Mouse (Mus musculus): ENCODE data around the gene Smyd1. TPM values are rescaled to one million over a fixed set of nuclear protein-coding genes. Genes with fewer than 3 reads are reported as not detected.
A peak's percentile ranks its signal among the peaks of the same experiment; 100 is the strongest.
"Not testable (repeated sequence)": the region's sequence is repeated elsewhere in the genome, so short reads cannot be mapped to it uniquely, and the experiment has no call there.

Gene Smyd1
- total RNA-seq, 1 experiment from 2014 or later = not detected

DNA sequence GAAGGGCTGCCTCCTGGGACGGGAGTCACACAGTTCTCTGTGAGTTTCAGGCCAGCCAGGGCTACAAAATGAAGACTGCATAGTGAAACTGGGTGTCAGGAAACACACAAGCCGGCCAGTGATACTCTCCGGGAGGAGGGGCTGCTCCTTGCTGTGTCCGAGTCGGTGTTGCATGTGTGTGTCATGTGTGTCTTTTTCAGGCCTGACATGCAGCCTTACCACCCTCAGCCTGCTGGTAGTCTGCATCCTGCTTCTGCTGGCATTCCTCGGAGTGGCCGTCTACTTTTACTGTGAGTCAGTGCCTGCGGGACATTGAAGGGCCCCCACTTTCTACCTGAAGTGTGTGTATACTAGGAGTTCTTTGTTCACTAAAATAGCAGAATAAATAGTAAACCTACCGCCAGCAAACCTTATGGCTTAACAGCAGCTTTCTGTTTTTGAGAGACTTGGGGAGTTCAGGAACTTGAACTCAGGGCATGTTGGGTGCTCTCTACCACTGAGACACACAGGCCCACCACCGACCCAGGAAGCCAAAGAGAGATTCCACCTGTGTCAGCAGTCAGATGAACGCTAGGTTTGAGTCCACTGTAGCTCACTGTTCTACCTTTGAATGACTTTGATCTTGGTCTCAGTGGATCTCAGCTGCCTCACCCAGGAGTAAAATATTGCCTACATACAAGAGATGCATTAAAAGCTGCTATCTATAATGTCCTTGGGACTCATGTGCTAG is 10.4 kb upstream of the Smyd1 start:
- ATAC-seq (replicated peaks in 1 of 2; ENCODE audit: insufficient read depth in 1 of 2, low FRiP score in 2 of 2, low TSS enrichment in 1 of 2, low read depth in 1 of 2, poor library complexity in 2 of 2, severe bottlenecking in 2 of 2) = no peak

DNA sequence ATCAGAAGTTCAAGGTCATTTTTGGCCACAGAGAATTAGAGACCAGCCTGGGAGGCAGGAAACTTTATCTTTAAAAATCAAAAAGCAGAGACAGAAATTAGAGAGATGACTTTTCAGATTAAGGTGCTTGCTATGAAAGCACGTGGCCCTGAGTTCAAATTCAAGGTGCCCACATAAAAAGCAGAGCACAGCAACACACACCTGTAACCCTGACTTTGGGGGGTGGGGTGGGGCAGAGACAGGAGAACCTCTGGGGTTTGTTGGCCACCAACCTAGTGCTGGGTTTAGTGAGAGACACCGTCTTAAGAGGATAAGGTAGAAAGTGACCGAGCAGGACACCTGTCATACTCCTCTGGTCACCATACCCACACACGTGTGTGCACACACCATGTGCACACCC is 9.5 kb upstream of the Smyd1 start:
- not testable (repeated sequence) for ATAC-seq (replicated peaks in 1 of 2; ENCODE audit: insufficient read depth in 1 of 2, low FRiP score in 2 of 2, low TSS enrichment in 1 of 2, low read depth in 1 of 2, poor library complexity in 2 of 2, severe bottlenecking in 2 of 2)

DNA sequence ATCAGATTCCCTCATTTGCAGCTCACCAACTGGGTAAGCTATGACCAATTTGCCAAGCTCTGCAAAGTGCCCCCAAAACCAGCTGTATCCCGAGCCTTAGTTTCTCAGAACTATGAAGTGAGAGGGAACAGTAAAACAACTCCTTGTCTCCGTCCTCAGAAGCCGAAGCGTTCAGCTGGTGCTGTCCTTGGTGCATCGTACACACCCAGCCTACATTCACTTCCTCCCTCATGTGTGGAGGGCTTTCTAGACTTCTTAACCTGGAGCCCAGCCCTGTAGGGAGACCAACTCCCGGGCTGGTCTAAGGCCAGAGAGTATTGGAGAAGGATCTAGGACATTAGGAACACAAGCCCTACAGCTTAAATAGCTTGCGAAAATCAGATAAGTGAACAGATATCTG is 8.5 kb upstream of the Smyd1 start:
- ATAC-seq (replicated peaks in 1 of 2; ENCODE audit: insufficient read depth in 1 of 2, low FRiP score in 2 of 2, low TSS enrichment in 1 of 2, low read depth in 1 of 2, poor library complexity in 2 of 2, severe bottlenecking in 2 of 2) = no peak

DNA sequence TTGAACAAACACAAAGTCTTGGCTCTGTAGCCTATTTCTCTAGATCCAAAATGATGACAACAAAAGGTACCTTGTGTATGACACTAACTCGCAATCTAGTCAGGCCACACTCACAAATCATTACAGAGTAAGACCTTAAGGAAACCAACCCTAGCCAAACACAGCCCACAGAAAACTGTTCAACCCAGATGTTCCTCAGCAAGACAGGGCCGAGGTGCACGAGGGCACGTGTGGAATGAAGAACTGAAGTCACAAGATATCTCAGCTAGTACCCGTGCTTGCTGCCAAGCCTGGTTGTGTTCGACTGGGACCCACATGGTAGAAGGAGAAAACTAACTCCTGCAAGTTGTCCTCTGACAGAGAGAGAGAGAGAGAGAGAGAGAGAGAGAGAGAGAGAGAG is 7.8 kb upstream of the Smyd1 start:
- no peak for ATAC-seq (replicated peaks in 1 of 2; ENCODE audit: insufficient read depth in 1 of 2, low FRiP score in 2 of 2, low TSS enrichment in 1 of 2, low read depth in 1 of 2, poor library complexity in 2 of 2, severe bottlenecking in 2 of 2)

DNA sequence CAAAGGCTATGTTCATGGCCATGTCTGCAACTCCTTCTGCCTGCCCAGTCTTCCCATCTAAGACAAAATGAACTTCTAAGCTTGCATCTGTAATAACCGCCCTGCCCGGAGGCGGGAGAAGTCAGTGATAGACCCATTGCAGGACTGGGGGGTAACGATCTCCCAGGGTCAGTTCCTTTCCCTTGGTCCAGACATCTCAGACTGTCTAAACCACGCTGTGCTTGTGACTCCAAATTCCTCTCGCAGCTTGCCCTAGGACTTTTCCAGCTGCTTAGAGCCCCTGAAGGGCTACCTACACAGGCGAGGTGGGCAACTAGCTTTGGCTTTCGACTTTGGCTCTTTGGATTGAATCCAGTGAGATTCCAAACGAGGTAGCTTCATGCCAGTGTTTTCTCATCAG is 2.8 kb upstream of the Smyd1 start:
- no peak for ATAC-seq (replicated peaks in 1 of 2; ENCODE audit: insufficient read depth in 1 of 2, low FRiP score in 2 of 2, low TSS enrichment in 1 of 2, low read depth in 1 of 2, poor library complexity in 2 of 2, severe bottlenecking in 2 of 2)

DNA sequence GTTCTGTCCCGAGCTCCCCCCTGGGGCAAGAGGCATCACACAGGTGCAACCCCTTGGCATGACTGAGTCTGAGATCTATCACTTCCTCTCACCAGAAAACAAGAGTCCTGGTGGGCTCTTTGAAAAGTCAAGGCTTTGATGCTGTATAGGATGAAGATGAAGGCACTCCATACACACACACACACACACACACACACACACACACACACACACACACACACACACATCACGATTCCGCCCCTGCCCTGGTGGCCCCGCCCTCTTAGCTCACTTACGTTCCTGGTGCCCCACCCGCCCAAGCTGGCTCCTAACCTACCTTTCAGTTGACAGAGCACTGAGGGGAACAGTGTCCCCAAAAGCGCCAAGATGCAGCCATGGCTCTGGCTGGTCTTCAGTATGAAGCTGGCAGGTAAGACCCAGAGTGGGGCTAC is 473 bp upstream of the Smyd1 start, which contains the start of gene Cd8b1:
Gene Cd8b1, plus strand, starts transcription at position 298 of the 431 bp plus-strand sequence.
- ATAC-seq (replicated peaks in 1 of 2; ENCODE audit: insufficient read depth in 1 of 2, low FRiP score in 2 of 2, low TSS enrichment in 1 of 2, low read depth in 1 of 2, poor library complexity in 2 of 2, severe bottlenecking in 2 of 2) = no peak

DNA sequence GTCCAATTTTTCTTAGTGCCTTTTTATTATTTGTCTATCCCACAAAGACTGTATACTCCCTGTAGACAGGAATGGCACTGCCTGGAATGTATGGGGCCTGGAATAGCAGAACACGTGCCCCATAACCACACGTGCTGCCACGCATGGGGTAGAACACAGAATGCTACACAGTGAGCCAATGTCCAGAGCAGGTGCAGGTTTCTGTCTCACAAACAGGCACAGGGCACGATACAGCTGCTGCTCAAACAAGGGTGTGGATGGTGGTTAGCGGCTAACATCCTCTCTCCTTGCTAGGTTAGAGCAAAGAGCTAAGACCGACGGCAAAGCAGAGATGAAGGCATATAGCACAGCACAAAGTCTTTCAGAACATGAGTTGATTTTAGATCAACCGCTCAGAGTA is 14.5 kb downstream of the Smyd1 start:
- no peak for ATAC-seq (replicated peaks in 1 of 2; ENCODE audit: insufficient read depth in 1 of 2, low FRiP score in 2 of 2, low TSS enrichment in 1 of 2, low read depth in 1 of 2, poor library complexity in 2 of 2, severe bottlenecking in 2 of 2)

DNA sequence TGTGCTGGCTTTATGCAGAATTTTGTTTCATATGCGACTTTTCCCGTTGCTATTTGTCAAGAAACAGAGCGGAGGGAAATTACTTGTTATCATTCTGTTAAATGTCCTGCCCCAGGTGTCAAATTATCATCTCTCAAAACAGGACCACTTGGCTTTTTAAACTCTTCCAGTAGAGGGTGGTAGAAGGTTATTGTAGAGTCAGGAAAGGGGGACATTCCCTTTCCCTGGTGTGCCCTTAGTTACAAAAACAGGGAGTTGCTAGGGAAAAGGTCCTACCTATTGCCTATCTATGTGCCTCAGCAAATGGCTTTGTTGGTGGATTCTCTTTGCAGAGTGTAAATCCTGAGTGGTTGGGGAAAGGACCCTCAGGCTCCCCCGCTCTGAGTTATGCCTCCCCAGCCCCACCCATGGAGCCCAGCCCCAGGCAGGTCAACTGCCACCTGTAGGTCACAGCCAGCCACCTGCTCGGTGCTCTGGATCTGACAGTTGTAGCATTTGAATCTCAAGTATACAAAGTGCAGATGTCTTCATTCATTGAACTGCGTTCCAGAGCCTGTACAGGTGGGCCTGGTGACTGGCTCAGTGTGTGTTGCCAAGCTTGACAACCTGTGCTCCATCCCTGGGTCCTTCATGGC is 19.8 kb downstream of the Smyd1 start:
- ATAC-seq (replicated peaks in 1 of 2; ENCODE audit: insufficient read depth in 1 of 2, low FRiP score in 2 of 2, low TSS enrichment in 1 of 2, low read depth in 1 of 2, poor library complexity in 2 of 2, severe bottlenecking in 2 of 2) = no peak

DNA sequence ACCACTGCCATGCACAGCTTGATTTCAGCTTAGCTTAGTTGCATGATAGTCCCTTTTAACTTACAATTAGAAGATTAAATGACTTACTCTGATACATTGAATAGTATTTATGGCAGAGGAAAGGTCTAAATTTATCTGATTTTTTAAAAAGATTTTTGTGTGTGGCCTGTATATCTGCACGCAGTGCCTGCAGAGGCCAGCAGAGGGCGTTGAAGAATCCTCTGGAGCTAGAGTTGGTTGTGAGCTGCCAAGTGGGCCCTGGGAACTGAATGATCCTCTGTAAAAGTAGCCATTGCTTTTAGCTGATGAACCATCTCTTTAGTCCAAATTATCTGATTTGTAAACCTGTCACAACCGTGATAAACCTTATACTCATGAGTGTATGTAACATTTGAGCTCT is 23.3 kb downstream of the Smyd1 start:
- ATAC-seq (replicated peaks in 1 of 2; ENCODE audit: insufficient read depth in 1 of 2, low FRiP score in 2 of 2, low TSS enrichment in 1 of 2, low read depth in 1 of 2, poor library complexity in 2 of 2, severe bottlenecking in 2 of 2) = no peak; a peak in 1 of 4 replicates

DNA sequence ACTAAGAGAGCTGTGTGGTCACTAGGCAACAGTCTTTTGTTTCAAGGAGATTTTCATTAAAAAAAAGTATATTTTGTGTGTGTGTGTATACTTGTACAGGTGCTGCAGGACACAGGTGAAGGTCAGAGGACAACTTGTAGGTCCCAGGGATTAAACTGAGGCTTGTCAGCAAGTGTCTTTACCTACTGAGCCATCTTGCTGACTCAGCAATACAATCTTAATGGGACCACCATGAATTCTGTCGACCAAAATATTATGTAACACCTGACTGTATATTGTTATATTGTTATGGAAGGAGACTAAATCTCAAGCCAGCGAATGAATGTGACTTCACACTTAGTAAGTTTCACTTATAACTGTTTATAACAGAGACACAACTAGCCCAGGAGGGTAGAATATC is 24.0 kb downstream of the Smyd1 start:
- ATAC-seq (replicated peaks in 1 of 2; ENCODE audit: insufficient read depth in 1 of 2, low FRiP score in 2 of 2, low TSS enrichment in 1 of 2, low read depth in 1 of 2, poor library complexity in 2 of 2, severe bottlenecking in 2 of 2) = no peak

DNA sequence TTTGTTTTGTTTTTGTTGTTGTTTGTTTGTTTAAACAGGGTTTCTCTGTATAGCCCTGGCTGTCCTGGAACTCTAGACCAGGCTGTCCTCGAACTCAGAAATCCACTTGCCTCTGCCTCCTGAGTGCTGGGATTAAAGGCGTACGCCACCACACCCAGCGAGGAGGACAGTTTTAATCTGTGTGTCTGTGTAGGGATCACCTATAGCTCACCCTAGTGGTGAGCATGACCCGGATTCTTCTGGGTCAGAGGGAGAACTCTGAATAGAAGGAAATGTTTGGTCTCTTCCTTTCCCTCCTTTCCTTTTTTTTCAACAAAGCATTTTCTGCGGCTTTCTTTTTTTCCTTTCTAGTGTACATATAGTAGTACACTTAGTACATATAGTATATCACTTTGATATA is 26.7 kb downstream of the Smyd1 start:
- ATAC-seq (replicated peaks in 1 of 2; ENCODE audit: insufficient read depth in 1 of 2, low FRiP score in 2 of 2, low TSS enrichment in 1 of 2, low read depth in 1 of 2, poor library complexity in 2 of 2, severe bottlenecking in 2 of 2) = no peak; a peak in 1 of 4 replicates

DNA sequence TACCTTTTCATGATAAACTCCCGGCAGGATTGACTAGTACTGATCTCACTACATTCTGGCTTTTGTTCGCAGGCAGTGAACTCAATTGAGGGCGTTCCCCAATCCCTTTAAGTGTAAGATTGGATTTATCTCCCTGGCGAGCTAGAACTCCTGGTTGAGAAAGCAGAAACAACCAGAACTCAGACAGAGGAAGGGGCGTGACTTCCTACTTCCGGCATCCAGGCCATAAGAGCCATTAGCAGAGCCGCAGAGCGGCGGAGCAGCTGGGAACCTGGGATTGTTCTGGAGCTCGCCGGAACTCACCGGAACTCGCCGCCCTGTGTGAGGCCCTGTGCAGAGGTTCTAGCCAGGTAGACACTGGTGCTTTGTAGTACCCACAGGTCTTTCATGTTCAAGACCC is 28.5 kb downstream of the Smyd1 start:
- 0 out of 4 replicates have a peak, but pooled peaks of 1 of the 2 experiments have one; percentile 42 for ATAC-seq (replicated peaks in 1 of 2; ENCODE audit: insufficient read depth in 1 of 2, low FRiP score in 2 of 2, low TSS enrichment in 1 of 2, low read depth in 1 of 2, poor library complexity in 2 of 2, severe bottlenecking in 2 of 2)

DNA sequence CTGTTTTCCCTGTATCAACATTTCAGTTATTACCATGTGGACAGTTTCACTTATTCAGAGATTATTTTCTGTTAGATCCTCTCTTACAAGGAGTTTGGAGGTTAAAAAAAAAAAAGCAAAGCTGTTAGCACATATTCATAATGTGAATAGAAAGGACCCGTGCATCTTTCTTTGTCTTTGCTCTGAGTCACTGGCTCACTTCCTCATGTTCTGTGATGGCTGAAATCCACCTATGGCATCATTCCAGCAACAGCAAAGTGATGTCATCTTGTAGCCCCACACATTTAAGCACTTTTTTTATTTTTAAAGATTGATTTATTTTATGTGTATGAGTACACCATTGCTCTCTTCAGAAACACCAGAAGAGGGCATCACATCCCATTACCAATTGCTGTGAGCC is 42.6 kb downstream of the Smyd1 start:
- peak in 1 of 2 experiments; percentile 53; a peak in 1 of 4 replicates for ATAC-seq (replicated peaks in 1 of 2; ENCODE audit: insufficient read depth in 1 of 2, low FRiP score in 2 of 2, low TSS enrichment in 1 of 2, low read depth in 1 of 2, poor library complexity in 2 of 2, severe bottlenecking in 2 of 2)

DNA sequence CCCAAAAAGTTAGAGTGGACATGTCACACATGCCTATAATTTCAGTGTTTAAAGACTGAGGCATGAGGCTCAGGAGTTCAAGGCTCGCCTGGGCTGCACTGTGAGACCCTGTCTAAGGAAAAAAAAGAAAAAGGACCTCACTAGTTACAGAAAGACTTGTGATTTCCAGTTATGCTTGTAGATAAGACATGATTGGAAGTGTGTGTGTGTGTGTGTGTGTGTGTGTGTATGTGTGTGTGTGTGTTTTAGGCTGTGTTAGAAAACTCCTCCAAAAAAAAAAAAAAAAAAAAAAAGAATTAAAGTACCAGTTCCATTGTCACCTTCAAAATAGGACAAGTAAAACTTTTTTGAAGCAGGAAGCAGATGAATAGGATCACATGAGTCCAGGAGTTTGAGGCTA is 47.4 kb downstream of the Smyd1 start:
- ATAC-seq (replicated peaks in 1 of 2; ENCODE audit: insufficient read depth in 1 of 2, low FRiP score in 2 of 2, low TSS enrichment in 1 of 2, low read depth in 1 of 2, poor library complexity in 2 of 2, severe bottlenecking in 2 of 2) = no peak

DNA sequence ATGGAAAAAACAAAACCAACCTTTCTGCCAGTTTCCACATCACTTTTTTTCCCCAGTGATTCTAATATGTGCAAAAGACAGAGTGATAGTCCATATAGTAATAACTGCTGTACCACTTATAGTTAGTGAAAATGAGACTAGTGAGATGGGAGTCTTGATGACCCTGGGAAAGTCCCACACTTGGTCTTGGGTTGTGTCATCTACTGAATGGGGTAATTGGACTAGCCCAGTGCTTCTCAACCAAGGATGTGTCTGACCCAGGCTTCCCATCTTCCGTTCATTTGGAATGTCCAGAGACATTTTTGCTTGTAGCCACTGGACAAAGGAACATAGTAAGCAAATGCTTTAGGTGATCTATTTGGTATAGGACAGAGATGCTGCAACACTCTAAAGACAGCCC is 48.3 kb downstream of the Smyd1 start:
- ATAC-seq (replicated peaks in 1 of 2; ENCODE audit: insufficient read depth in 1 of 2, low FRiP score in 2 of 2, low TSS enrichment in 1 of 2, low read depth in 1 of 2, poor library complexity in 2 of 2, severe bottlenecking in 2 of 2) = no peak

DNA sequence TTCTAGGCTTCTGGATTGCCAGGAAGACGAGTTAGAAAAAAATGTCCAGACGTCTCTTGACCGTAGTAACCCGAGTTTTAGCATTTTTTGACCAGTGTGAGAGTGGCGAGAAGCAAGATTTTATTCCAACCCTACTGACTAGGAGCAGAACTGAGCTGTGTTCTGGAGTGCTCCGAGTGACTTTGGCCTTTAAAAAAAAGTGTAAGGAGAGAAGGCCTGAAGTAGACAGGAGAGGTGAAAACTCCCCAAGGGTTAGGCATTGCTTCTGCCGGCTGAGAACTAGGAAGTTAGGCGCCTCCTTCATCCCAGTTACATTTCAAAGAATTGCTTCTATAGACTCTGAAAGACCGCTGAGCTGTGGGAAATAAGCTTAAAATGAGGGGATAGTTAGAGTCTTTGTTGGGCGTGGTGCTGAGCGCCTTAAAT is 49.7 kb downstream of the Smyd1 start:
- no peak for ATAC-seq (replicated peaks in 1 of 2; ENCODE audit: insufficient read depth in 1 of 2, low FRiP score in 2 of 2, low TSS enrichment in 1 of 2, low read depth in 1 of 2, poor library complexity in 2 of 2, severe bottlenecking in 2 of 2)

DNA sequence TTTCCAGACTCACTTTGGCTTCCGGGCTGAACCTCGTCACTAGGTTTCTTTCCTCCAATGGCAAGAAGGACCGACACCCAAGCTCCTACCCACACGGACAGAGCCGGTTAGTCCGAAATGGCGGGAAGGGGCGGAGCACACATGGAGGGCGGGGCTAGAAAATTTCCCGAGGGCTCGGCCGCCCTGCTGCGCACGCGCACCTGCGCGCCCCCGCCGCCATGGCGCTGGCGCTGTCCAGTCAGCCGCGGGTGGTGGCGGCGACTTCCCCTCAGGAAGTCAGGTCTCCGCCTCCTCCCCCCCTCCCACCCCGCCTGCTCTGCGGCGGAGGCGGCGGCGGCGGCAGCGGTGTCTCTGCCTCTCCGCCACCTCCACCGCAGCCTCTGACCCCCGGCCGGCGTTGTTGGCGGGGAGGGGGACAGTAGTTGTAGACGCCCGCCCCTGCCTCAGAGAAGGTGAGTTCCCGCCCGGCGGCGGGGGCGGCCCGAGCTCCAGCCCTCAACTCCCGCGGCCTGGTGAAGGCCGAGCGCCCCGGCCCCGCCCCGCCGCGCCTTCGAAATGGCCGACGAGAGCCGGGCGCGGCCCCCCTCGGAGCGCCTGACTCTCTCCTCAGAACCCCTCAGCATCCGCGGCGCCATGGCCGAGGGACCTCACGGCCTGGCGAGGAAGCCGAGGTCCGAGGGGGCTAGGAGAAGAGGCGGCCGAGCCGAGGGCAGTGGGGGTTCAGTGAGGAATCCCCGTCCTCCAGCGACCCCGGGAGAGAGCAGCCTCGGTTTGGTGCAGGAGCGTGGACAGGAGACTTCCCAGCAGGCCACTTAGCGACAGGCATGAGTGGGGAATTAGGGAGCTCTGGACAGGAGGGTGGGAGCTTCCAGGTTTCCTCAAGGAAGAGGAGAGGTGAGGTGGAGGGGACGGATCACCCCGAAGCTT is 50.4 kb downstream of the Smyd1 start, which contains the start of gene Krcc1:
Gene Krcc1, plus strand, starts transcription at position 289 of the 927 bp plus-strand sequence.
- ATAC-seq (replicated peaks in 1 of 2; ENCODE audit: insufficient read depth in 1 of 2, low FRiP score in 2 of 2, low TSS enrichment in 1 of 2, low read depth in 1 of 2, poor library complexity in 2 of 2, severe bottlenecking in 2 of 2) = peak; percentile 88 to 92

DNA sequence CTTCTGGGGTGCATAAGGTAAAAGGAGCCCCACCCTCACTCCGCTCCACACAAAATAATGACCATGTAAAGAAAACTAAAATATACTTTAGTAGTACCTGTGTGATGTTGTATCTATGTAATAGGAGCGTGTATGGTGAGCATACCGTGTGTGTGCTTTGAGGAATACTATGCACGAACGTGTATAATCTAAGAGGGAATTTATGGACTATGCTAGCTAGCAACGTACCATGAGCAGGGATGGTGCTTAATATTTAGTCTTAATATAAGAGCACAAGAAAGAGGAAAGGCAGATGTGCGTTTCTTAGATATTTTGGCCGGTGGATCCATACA is 51.0 kb downstream of the Smyd1 start:
- ATAC-seq (replicated peaks in 1 of 2; ENCODE audit: insufficient read depth in 1 of 2, low FRiP score in 2 of 2, low TSS enrichment in 1 of 2, low read depth in 1 of 2, poor library complexity in 2 of 2, severe bottlenecking in 2 of 2) = 0 out of 4 replicates have a peak, but pooled peaks of 1 of the 2 experiments have one; percentile 2
